Mouse (Mus musculus) hematopoietic stem cell, adult 5-6 weeks (primary cell): ENCODE data around the gene Rnf187. TPM values are rescaled to one million over a fixed set of nuclear protein-coding genes. Genes with fewer than 3 reads are reported as not detected.
A peak's percentile ranks its signal among the peaks of the same experiment; 100 is the strongest.

Experiments used
- ATAC-seq, 2 experiments: fragments of 125-278 bp in 1 of 2; replicated peaks in 1 of 2; 2 replicates each; pipeline ENCODE4 v1.8.0; 2016 to 2017; ENCODE audit warnings: inconsistent platforms in 2 of 2, mild to moderate bottlenecking in 2 of 2, moderate number of reproducible peaks in 2 of 2, low read depth in 1 of 2, moderate TSS enrichment in 1 of 2; ENCODE audit not compliant: low FRiP score in 2 of 2, poor library complexity in 2 of 2, severe bottlenecking in 2 of 2, insufficient read depth in 1 of 2, low TSS enrichment in 1 of 2
- total RNA-seq: library from RNA; stranded (forward); fragments of 172-1452, 232-1000 nt; gene quantifications from 2 replicates; pipeline ENCODE4 v1.2.3, GENCODE M21; 2017

The Rnf187 gene
- total RNA-seq, 1 experiment from 2014 or later, result 83.1 TPM

GRCm38 (mm10) chr11:58954170-58954419, 15.4 kb upstream of the Rnf187 start:
- ATAC-seq, result peak; percentile 12 to 23; a peak in 3 of 4 replicates

- ATAC-seq, result peak in 1 of 2 experiments; percentile 10; a peak in 1 of 4 replicates
Measured at GRCm38 (mm10) chr11:58953351-58954169, 14.8 kb upstream of the Rnf187 start.

- ATAC-seq, result no peak
Measured at GRCm38 (mm10) chr11:58951210-58951609, 12.5 kb upstream of the Rnf187 start.

- ATAC-seq, result no peak
Measured at GRCm38 (mm10) chr11:58949480-58950431, 11.0 kb upstream of the Rnf187 start.

GRCm38 (mm10) chr11:58948542-58949479, 10.1 kb upstream of the Rnf187 start, which contains the start of gene Hist3h2ba:
Hist3h2ba (plus strand) TSS chr11:58948920.
- peak; percentile 71 to 83 for ATAC-seq

- ATAC-seq, result 0 out of 4 replicates have a peak, but pooled peaks of 1 of the 2 experiments have one; percentile 47
Measured at GRCm38 (mm10) chr11:58947798-58948528, 9.2 kb upstream of the Rnf187 start.

- ATAC-seq, result no peak
Measured at GRCm38 (mm10) chr11:58947306-58947705, 8.6 kb upstream of the Rnf187 start.

GRCm38 (mm10) chr11:58944136-58944535, 5.4 kb upstream of the Rnf187 start:
- ATAC-seq, result no peak

- no peak for ATAC-seq
Measured at GRCm38 (mm10) chr11:58939088-58939439, 348 bp upstream of the Rnf187 start.

- ATAC-seq, result no peak
Measured at GRCm38 (mm10) chr11:58937909-58938308, 807 bp downstream of the Rnf187 start.

GRCm38 (mm10) chr11:58931576-58931975, 7.1 kb downstream of the Rnf187 start:
- ATAC-seq, result no peak

- no peak for ATAC-seq
Measured at GRCm38 (mm10) chr11:58930254-58930653, 8.5 kb downstream of the Rnf187 start.

- ATAC-seq, result no peak
Measured at GRCm38 (mm10) chr11:58929641-58930040, 9.1 kb downstream of the Rnf187 start.

GRCm38 (mm10) chr11:58929055-58929454, 9.7 kb downstream of the Rnf187 start:
- no peak for ATAC-seq

- ATAC-seq, result peak; percentile 88 to 90
Measured at GRCm38 (mm10) chr11:58927790-58928651, 10.7 kb downstream of the Rnf187 start.

GRCm38 (mm10) chr11:58927053-58927452, 11.7 kb downstream of the Rnf187 start:
- ATAC-seq, result no peak
